Mouse (Mus musculus): ENCODE measurements around the gene Lyrm9.
A peak's percentile ranks its signal among the peaks of the same experiment; 100 is the strongest.
"Not testable (repeated sequence)": the region's sequence is repeated elsewhere in the genome, so short reads cannot be mapped to it uniquely, and the experiment has no call there.

The Lyrm9 gene

DNA sequence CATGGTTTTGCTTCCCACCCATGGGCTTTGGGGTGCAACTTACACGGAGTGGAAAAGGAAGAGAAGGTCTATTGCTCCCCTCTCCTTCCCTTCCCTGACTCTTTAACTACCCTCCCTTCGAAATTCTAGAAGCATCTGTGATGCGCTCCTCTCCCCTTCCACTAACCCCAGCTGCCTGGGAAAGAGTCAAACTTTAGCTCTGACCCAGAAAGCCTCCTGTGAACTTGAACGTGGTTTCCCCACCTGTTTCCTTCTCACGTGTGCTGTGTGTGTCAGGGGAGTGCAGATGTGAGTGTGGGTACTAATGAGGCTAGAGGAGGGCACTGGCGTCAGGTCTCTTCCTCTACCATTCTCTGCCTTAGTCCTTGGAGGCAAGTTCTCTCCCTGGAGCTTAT, 25.5 kb downstream of the Lyrm9 start:
- DNase-seq (ENCODE audit: low read depth): no peak

DNA sequence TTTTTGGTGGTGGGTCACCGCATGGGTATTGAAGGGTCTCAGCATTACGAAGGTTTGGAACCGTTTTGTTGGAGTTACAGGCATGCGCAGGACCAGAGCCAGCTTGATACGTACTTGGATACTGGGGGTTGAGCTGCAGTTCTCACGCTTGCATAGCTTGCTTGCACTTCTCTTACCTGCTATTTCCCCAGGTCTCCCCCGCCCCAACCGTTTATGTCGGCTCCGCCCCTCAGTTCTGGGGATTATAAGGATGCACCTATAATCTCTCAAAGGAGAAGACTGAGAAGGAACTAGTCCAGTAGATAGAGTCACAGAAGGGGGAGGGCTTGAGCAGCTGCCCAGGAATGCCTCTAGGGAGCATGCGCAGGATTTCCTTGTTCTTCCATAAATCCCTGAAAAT, 26.1 kb downstream of the Lyrm9 start:
- no peak for DNase-seq (ENCODE audit: low read depth)

- peak; percentile 76 for DNase-seq (ENCODE audit: low read depth)
Measured at GRCm38 (mm10) chr11:78856310-78856709, 29.9 kb downstream of the Lyrm9 start.

DNA sequence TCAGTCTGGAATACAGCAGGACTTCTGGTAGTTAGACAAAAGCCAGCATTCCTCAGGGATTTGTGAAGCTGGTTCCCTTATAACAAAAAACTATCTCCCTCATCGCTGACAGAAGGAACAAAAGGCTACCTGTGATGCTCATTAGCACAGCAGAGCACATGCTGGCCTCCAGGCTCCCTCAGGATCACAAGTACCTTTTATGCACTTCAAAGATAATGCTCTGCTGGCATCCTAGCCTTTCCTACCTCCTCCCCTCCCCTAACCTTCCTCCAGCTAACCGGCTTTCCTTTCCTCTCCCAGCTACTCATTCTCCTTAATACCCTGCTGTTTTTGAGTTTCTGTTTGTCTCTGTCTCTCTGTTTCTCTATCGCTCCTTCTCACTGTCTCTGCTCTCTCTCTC, 31.2 kb downstream of the Lyrm9 start:
- no peak for DNase-seq (ENCODE audit: low read depth)

DNA sequence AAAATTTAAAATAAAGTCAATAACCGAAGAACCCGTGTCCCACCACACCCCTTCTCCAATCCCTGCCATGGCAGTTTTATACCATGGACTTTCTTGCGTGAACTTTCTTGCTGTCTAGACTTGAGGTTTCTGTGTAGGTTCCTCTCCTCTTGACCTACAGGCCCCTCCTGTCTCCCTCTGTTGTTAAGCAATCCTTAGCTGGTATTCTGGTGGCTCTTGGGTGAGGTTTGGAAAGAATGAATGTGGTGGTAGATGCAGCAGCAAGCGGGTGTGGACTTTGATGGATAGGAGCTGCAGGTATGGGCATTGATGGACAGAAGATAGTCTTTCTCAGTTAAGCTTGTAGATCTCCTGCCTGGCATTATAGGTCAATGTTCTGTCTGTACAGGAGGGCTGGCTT, 37.5 kb downstream of the Lyrm9 start:
- DNase-seq (ENCODE audit: low read depth): no peak

- DNase-seq (ENCODE audit: low read depth): peak; percentile 44
Measured at GRCm38 (mm10) chr11:78864567-78865278, 38.3 kb downstream of the Lyrm9 start.

- DNase-seq (ENCODE audit: low read depth): no peak
Measured at GRCm38 (mm10) chr11:78865314-78865713, 38.9 kb downstream of the Lyrm9 start.

- DNase-seq (ENCODE audit: low read depth): no peak
Measured at GRCm38 (mm10) chr11:78866486-78866885, 40.1 kb downstream of the Lyrm9 start.

DNA sequence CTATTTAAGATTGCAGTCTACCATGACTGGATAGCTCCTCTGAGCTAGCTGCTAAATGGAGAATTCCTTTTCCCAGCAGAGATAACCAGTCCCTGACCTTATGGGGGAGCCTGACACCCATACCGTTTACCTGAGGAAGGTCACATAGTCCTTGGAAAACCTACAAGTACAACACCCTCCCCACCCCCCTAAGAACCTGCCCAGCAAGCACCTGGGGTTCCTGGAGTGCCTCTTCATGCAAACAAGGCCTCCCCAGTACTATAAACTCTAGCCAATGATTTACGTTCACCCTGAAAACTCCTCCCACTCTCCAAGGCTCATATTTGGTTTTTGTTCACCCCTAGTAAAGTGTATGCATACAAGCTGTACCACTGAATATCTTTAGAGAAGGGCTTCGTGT, 41.3 kb downstream of the Lyrm9 start:
- DNase-seq (ENCODE audit: low read depth): no peak

DNA sequence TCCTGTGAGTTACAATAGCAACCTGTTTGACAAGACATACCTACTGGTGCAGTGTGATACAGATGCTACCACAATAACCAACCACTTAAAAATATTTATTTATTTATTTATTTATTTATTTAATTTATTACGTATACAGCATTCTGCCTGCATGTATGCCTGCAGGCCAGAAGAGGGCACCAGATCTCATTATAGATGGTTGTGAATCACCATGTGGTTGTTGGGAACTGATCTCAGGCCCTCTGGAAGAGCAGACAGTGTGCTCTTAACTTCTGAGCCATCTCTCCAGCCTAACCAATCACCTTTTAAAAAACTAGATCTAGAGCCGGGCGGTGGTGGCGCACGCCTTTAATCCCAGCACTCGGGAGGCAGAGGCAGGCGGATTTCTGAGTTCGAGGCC, 42.8 kb downstream of the Lyrm9 start:
- not testable (repeated sequence) for DNase-seq (ENCODE audit: low read depth)

DNA sequence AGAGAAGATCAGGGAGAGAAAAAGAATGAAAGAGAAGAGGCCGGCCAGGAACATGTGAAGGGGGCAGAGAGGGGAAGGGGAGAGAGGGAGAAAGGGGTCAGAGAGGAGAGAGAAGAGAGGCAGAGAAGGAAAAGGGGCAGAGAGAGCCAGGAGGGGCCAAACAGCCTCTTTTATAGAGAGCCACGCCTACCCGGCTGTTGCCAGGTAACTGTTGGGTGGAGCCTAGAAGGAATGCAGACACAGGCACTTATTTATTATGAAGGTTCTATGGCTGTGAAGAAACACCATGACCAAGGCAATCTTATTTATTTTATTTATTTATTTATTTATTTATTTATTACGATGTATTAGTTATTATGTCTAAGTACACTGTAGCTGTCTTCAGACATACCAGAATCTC, 44.5 kb downstream of the Lyrm9 start:
- no peak for DNase-seq (ENCODE audit: low read depth)

DNA sequence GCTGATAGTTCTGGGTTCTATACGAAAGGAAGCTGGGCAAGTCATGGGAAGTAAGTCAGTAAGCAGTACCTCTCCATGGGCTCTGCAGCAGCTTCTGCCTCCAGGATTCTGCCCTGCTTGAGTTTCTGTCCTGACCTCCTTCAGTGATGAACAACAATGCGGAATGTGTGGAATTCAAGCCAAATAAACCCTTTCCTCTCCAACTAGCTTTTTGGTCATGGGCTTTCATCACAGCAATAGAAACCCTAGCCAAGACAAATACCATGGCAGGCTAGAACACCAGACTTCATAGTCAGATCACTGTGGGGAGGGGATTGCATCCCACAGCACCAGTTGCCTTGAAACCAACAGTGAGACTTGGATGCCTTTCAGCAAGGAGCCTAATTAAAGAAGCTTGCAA, 46.4 kb downstream of the Lyrm9 start:
- DNase-seq (ENCODE audit: low read depth): no peak

- DNase-seq (ENCODE audit: low read depth): no peak
Measured at GRCm38 (mm10) chr11:78879727-78880126, 53.3 kb downstream of the Lyrm9 start.

- no peak for DNase-seq (ENCODE audit: low read depth)
Measured at GRCm38 (mm10) chr11:78886693-78887092, 60.3 kb downstream of the Lyrm9 start.

DNA sequence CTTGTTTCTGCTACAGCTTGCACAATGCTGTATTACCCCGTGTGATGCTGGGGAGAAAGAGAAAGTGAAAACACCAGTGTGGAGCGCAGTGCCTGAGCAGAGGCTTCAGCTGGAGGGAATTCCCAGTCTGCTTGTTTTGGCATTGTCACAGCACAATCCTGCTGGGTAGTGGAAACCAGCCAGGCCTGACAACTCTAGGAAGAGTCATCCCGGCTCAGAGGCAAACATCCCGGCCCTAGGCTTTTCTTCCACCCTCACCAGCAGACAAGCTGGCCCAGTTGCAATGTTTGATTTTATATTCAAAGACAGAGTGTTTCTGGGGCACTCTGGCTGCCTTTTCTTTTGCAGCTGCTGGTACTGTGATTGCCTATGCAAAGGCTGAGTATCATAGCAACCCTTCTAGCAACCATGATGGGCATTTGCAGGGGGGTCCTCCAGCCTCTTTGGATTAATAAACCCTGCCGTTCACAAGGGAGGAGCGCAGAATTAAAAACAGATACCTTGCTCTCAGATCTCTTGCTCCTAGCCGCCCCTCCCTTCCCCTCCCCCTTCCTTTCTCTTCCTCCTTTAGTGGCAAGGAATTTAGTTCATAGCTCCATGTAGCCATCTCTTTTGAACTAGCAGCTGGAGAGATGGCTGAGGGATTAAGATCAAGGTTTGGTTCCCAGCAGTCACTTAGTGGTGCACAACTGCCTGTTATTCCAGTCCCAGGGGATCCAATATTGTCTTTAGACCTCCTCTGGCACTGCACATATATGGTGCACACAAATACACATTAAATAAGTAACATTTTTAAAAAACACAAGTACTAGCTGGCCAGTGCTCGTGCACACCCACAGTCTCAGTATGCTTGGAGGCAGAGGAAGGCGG, 61.0 kb downstream of the Lyrm9 start:
- DNase-seq (ENCODE audit: low read depth): no peak

DNA sequence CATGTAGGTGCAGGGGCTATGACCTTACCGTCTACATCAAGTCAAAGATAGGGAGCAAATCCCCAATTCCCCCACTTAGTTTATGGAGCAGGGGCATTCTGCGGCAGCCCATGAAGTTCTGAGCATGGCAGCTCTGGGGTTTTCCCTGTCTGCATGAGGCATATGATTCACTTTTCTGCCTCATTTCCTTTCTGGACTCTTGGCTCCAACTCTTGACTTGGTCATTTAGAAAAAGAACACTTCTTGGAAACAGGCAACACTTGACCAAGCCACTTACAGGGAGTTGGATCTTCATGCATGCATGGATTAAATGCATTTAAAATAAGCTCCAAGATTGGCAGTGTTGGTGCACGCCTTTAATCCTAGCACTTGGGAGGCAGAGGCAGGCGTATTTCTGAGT, 62.8 kb downstream of the Lyrm9 start:
- DNase-seq (ENCODE audit: low read depth): no peak

Data from c-Kit-positive CD71-negative TER-119-negative erythroid progenitor cells, embryonic 14.5 days (primary cell).